Mouse (Mus musculus) lung, postnatal 36 days (tissue): Measurements from ENCODE around the gene Slc22a20.

ENCODE experiments used
- DNase-seq: peaks from one replicate; pipeline ENCODE4 v3.0.0; 2022; ENCODE audit warnings: mixed read lengths

The Slc22a20 gene

DNA sequence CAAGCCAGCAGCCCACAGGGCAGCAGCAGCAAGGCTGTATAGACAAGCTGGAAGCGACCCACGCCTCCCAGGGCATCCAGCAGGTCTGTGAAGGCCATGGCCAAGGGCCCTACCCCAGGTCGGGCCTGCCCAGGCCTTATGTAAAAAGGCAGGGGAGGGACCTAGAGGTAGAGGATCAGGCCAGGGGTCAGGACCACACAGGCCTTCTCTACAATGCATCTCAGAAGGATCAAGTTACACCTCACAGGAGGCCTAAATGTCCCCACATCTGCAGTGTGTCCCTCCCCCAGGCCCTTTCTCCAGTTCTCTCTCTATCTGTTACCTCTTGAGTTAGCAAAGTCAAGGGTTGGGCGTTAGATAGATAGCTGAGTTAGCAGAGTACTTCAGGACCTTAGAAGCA, at the start of gene Slc22a20:
Gene Slc22a20 (minus strand): TSS at position 101 of the 400 bp plus-strand sequence.
- DNase-seq, result no peak

DNA sequence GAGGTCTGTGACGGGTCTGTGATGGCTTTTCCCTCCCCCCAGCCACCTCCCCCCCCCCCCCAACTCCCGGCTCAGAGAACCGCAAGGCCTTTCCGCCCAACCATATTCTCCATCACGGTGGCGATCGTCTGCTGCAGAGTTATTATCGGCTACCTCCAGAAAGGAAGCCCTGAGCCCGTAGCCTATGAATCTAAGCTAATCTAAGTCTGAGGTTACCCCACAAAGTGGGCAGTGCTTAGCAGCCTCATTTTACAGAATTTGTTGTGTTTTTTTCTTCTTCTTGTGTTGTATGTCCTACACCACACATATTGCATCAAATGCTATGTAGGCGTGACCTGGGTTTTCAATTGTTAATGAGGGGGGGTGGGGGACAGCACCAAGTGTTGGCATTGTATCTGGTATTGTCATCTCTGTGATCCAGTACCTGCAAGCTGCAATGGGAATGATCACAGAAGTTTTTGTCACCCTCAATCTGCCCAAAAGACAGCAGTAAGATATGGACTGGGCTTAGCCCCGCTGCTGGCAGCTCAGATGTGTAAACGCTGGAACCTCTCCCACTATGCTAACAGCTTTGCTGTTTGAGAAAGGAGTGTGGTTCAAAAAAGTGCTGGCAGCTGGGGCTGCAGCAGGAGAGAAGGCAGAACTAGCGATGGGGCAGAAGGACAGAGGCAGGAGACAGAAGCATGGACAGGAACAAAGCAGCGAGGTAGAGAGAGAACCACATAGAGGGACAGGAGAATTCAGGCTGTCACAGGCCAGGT, 44.8 kb upstream of the Slc22a20 start:
- no peak for DNase-seq

DNA sequence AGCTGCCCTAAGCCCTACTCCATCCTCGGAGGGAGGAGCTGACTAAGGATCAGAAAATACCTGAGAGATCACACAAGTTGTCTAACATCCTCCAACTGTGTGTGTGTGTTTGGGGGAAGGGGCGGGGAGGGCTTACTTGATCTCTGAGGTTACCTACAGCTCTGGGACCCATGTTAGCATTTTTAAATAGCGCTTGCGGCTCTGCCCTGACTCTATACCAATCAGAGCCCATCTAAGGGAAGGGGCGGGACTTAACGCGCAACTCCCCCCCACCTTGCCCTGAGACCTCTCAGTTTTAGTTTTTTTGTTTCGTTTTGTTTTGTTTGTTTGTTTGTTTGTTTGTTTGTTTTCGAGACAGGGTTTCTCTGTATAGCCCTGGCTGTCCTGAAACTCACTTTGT, 43.5 kb upstream of the Slc22a20 start:
- no peak for DNase-seq

DNA sequence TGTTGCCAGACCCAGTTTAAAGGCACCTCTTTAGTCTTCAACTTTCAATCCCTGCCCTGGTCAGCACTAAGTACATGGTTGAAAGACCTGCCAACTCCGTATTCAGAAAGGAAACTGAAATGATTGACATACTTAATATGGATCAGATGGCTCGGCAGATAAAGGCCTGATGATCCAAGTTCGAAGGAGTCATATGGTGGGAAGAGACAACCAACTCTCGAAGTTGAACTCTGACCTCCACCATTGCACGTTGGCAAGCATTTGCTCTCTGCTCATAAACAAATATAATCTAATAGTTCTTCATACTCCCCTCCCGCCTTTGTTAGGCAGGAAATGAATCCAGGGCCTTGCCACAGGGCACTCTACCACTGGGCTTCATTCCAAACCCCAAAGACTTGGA, 43.0 kb upstream of the Slc22a20 start:
- peak; percentile 45 for DNase-seq

DNA sequence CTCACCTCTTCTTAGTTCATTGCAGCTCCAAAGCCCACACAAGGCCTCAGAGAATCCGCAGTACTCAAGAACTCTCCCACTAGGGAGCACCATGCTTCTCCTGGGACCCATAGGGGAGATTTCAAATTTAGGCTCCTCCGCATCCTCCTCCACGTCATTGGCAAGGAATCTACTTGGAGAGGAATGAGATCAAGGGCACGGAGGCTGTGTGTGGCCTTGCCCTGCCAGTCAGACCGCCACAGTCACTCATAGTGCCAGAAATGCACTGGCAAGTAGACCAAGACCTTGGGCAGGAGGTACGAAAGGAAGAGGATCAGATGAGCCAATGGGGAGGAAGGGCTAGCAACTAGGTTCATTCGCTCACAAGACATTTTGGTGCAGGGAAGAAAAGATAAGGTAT, 38.0 kb upstream of the Slc22a20 start:
- DNase-seq, result no peak

DNA sequence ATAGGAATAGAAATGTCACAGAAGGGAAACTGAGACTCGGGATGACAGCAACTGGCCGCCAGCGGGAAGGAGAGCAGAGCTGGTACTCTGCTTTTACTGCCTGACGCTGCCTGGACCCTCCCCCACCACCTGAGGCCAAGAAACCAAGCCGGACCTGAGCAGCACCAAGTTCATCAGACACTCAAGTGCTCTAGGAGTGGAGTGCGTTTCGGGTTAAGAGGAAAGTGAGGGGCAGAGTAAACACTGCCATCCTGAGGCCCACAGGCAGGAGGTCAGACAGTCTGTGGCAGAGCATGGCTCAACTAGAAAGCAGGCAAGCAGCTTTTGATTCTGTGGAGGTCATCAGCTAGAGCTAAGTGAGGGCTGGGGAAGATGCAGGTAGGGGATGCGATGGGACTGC, 37.1 kb upstream of the Slc22a20 start:
- peak; percentile 30 for DNase-seq

DNA sequence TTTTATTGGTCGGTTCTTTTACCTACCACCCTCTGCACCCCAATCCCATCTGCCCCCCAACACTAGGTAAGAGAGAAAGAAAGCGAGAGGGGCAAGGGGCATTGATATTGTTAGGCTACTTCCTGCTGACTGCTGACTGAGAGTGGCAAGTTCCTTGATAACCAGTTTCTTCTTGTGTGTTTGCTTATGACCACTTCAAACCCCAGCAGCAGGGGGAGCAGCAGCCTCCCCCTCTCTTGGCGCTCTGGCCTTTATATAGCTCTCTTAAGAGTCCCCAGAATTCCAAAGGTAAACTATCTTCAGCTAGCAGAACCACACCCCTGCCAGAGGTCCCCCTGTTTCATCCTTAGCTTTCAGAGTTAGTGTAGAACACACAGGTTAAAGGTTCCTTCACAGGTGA, 34.3 kb upstream of the Slc22a20 start:
- no peak for DNase-seq

DNA sequence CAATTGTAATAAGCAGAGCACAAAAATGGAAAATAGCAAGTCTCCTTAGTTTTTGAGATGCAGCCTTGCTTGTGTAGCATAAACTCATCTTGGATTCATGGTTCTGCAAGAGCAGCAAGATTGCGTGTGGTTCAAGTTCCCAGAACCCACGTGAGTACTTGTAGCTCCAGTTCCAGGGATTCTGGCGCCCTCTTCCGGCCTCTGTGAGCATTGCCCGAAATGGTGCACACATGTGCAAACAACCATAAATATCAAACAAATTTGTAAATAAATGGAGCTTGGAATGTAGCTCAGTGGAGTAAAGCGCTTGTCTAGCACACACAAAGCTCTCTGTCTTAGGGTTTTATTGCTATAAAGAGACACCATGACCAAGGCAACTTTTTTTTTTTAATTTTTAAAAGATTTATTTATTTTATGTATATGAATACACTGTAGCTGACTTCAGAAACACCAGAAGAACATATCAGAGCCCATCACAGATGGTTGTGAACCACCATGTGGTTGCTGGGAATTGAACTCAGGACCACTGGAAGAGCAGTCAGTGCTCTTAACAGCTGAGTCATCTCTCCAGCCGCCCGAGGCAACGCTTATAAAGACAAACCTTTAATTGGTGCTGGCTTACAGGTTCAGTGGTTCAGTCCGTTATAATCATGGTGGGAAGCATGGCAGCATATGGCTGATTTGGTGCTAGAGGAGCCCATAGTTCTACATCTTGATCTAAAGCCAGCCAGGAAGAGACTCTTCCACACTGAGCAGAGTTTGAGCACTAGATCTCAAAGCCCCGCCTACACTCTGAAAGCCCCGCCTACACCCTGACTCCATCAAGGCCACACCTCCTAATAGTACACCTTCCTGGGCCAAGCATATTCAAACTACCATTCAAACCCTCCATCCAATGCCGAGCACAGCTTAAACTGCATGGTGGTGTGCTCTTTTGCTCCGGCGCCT, 32.5 kb upstream of the Slc22a20 start:
- peak; percentile 97 for DNase-seq

DNA sequence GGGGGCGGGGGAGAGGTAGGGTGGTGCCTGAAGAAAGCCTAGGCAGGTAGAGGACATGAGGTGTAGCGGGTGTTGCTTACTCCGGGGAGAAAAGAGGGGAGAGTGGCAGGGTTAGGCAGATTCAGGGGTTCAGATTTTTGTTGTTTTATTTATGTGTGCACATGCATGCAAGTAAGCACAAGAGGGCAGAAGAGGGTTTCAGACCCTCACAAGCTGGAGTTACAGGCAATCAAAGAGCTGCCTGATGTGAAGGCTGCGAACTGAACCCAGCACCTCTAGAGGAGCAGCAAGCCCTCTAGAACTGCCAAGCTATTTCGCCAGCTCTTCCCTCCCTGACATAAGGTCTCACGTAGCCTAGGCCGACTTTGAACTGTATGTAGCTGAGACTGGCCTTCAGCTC, 30.6 kb upstream of the Slc22a20 start:
- no peak for DNase-seq

DNA sequence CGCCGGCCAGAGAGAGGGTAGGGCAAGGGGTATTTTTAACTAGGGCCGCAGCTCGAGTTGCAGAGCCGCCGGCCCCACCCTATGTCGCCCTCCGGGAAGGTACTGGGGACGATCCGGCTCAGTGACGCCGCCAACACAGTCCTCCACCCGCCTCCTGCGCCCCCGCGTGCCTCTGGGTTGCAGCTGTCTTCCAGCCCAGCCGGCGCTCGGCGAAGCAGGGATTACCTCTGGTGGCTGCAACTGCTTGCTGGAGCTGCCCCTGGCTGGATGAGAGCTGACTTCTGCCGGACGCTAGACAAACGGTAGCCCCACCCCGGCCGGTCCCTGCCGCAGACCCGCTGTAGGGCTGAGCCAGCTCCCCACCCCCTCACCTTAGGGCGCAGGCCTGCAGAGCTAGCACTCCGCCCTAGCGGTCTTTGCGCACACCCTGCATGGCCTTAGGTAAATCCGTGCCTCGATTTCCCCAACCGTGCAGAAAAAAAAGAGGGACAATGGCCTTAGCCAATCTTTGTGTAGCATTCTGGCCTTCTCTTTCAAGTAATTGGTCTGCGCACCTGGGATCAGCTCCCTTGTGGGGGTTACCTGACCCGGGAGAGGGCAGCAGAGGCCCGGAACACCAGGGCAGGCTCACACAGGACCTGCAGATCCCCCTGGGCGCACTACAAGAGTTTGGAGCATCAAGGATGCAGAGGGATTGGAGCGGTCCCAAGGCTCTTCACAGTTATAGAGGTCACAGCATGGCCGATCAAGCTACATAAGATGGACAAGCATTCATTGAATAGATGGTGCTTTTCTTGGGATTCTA, 29.8 kb upstream of the Slc22a20 start, which contains the start of gene Capn1:
Gene Capn1 (minus strand): TSS at position 387 of the 805 bp plus-strand sequence.
- DNase-seq, result peak; percentile 73

DNA sequence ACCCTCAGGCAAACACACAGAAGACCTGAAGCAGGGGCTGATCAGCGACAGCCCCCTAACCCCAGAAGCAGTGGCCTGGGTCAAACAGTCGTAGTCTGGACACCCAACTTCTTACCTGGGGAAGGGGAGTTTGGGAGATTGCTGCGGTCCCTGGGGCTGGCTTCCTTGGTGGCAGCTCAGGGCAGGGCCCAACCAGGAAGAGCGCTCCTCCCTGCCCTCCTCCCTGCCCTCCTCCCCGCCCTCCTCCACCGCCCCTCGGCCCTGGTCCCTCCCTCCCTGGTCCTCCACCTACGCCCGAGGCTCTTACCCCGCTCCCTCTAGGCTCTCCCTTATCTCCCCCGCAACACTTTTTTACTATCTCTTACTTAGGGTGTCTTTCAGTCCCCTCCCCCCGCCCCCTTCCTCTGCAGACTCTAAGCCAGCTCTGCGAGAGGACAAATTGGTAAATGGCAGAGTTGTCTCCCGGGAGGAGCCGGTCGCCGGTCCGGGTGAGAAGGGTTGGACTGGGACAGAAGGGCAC, 29.1 kb upstream of the Slc22a20 start:
- DNase-seq, result peak; percentile 57

DNA sequence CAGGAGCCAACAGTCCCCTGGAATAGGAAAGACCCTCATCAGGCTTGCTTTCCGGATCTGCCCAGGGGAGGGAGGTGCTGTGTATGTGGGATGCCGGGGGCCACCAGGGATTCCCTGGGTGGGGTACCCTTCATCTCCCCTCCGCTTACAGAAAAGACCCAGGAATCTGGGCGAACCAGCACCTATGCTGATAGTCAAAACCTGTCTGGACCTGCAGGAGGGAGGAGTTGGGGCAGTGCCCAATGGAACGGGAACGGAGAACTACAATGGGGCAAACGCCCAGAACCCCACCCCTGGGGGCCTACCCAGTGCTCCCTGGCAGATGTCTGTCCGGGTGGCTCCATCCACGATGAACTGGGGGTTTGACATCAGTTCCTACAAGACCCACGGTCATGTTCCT, 27.7 kb upstream of the Slc22a20 start:
- DNase-seq, result no peak

DNA sequence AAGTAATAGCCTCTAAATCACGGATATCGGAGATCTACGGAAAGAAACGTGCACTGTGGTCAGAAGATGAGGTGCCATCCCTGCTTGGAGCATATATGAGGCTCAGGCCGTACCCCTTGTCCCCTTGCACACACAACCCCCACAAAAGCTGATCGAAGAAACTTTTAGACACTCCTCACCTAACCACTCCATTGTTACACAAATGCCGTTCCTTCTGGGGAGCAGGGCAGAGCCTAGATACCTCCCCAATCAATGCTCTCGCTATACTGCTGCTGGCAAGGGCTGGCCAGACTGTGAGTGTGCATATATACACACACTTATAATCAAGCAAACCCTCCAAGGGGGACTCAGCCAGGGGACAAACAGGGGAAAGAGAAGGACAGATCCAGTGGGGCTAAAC, 23.2 kb upstream of the Slc22a20 start:
- DNase-seq, result no peak

DNA sequence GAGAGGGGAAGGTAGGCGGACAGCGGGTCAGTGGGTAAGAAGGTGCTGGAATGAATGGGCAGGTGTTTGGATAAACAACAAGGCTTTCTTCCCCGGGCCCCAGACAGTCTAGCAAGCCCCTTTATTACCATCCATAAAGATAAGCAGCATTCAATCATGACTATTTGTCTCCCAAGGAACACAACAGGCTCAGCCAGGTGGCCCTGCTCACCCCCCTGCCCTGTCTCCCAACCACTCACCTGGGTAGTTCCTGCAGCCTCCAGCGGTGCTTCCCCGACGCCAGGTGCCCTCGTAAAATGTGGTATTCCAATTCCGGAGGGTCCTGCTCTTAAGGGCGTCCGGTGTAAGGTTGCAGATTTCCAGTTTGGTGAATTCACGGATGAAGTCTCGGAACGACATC, 21.1 kb upstream of the Slc22a20 start:
- DNase-seq, result no peak

DNA sequence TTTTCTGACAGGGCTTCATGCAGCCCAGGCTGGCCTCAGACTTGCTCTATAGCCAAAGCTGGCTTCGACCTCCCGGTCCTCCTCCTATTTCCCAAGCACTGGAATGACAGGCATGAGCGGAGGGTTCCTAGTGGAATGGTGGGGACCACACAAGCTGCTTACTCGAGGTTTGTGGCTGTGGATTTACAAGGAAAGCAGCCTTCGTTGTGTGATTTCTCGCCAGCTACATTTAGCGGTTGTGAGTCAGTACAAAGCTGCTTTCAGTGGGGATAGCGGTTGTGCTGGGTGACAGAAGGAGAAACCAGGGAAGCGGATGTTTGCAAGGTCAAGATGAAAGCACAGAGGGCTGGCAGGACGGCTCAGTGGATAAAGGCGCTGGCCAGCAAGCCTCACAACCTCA, 19.6 kb upstream of the Slc22a20 start:
- no peak for DNase-seq

DNA sequence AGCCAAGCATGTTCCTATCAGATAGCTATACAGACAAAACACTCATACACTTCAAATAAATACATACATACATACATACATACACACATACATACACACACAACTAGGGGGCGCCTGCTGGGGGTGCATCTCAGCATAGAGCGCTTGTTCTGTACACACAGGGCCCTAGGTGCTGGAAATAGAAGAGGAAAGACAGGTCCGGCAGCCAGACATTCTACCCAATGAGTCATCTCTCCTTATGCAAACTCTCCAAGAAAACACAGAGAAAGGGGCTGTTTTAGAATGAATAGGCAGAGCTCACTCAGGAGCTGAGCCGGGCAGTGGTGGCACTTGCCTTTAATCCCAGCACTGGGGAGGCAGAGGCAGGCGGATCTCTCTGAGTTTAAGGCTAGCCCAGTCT, 14.0 kb upstream of the Slc22a20 start:
- DNase-seq, result no peak

DNA sequence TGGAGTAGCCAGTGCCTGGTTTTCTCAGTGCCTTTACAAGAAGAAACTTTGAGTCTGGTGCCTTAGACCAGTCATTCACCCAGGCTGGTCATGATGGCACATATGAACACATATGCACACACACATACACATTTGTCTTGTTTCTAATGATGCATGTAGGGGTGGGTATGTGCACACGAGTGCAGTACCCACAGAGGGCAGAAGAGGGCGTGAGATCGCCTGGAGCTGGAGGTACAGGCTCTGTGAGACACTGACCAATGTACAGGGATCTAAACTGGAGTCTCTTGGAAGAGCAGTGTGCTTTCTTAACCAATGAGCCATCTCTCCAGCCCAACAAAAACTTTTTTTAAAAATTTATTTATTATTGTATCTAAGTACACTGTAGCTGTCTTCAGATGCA, 12.2 kb upstream of the Slc22a20 start:
- no peak for DNase-seq

DNA sequence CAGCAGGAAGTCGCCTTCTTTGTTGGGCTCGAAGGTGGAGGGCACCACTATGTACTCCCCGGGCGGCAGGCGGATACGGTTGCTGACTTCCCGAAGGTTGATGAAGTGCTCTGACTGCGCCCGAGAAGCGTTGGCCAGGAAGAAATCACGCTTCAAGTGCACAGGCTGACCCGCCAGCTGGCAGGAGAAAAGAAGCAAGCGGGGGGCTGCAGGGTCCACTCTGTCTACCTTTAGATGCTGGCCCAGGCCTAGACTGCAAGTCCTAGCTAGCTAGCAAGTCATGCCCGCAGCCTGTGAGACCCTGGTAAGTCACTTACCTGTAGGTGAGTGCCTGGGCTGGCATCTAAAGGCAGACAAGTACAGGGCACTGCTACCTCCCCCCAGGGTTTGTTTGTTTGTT, 8.8 kb upstream of the Slc22a20 start:
- no peak for DNase-seq

DNA sequence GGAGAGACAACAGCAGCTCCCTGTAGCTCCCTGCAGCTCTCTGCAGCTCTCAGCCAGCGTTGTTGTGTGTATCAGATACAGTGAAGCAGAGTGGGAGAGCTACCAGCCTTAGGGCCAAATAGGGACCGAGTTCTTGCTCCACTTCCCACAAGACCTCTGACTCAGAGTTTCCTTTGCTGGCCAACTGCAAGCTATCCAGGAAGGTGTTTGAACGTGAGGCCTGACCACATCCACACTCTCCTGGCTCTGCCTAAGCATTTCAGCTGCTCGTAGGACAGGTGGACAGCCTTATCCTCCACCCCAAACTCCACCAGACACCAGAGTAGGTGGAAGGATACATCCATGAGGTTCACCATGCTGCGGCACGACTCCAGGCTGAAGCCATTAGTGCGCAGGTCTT, 6.1 kb upstream of the Slc22a20 start:
- DNase-seq, result no peak

DNA sequence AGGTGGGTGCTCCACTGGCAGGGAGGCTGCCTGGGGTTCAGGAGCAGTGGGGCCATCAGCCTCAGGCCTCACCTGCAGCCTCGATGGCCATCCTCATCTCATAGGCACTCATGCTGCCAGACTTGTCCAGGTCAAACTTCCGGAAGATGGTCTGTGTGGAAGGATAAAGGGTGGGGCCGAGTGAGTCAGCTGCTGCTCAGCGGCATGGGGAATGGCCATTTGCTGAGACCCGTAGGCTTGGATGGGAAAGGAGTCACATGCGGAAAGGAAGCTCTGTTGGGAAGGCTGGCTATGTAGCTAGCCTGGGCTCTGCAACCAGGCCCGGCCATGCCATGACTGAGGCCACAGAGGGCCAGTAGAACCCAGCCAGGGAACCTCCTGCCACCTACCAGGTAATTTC, 5.5 kb upstream of the Slc22a20 start:
- DNase-seq, result no peak

DNA sequence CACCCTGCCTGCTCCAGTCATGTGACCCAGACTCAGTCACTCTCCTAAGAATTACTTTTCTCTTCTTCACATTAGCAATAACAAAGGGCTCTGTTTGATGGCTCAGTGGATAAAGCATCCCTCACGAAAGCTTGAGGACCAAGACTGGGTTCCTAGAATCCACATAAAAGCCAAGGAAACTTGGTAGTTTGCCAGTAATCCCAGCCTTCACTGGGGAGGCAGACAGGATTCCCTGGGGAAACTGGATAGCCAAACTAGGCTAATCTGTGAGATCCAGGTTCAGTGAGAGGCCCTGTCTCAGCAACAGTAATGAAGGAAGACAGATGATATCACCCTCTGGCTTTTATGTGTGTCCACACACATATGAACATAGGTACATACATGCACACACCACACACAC, 5.0 kb upstream of the Slc22a20 start:
- no peak for DNase-seq

DNA sequence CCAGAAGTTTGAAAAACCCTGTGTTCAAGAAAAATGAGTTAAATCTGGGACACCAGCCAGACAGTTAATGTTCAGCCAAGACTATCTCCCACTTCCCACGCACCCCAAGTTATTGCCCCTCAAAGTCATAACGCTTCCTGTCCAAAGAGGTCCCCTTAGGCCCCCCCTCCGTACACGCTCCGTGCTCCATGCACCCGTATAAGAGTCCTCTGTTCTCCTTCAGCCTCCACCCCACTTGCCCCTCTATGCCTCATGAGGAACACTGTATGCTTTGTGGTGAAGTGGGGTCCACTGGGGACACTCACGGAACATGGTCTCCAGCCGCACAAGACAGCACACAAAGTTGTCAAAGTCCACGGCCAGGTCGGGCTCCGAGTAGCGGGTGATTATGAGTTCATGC, 4.1 kb upstream of the Slc22a20 start:
- no peak for DNase-seq

DNA sequence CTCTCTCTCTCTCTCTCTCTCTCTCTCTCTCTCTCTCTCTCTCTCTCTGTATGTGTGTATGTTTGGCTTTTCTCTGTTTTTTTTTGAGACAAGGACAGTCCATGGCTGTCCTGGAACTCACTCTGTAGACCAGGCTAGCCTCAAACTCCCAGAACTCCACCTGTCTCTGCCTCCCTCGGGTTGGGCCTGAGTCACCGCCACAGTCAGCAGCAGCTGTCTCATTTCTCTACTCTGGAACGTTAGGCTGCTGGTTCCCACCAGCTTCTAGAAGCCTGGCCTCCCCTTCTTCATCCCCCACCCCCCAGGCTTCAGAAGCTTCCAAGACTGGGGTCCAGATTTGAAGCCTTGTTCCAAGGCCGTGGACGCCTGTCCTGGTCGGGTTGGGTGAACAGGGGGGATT, 3.6 kb upstream of the Slc22a20 start:
- no peak for DNase-seq
